Mouse (Mus musculus) olfactory bulb, adult 2 months (tissue): ENCODE data around the gene Gm498.

Source experiments
- CTCF ChIP-seq: fragments of 200-500 bp; IDR thresholded peaks from 2 replicates; pipeline ENCODE4 v1.5.1; 2012; ENCODE audit warnings: low read depth, mild to moderate bottlenecking, low read length, moderate library complexity; ENCODE audit not compliant: insufficient read depth
- POLR2A ChIP-seq: fragments of 200-500 bp; IDR thresholded peaks from 2 replicates; pipeline ENCODE4 v1.6.1; 2012; ENCODE audit warnings: mild to moderate bottlenecking, low read depth, low read length, moderate library complexity; ENCODE audit not compliant: insufficient read depth

DNA sequence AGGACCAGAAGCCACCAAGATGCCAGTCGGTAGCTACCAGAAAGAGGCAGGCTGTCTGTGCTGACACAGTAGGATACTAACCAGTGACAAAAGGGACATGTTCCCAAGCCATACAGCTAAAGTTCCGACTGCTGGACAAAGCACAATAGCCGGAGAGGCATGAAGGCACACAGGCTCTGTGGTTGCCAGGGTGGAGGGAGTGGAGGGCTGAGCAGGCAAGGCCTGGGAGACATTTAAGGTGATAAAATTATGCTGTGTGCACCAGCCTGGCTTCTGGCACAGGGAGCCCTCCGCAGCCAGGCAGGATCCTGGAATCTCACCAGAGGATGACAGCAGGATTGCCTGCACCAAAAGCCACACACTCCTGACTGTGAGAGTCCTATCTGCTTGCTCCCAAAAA, 72.0 kb downstream of the Gm498 start:
- TF ChIP-seq POLR2A: no peak
- TF ChIP-seq CTCF: no peak
